Mouse (Mus musculus) midbrain, embryonic 14.5 days (tissue): ENCODE results near the gene R3hcc1l. TPM values are rescaled to one million over a fixed set of nuclear protein-coding genes. Genes with fewer than 3 reads are reported as not detected.

Source experiments
- ATAC-seq: fragments of 200-750 bp; cut with Nextera tagmentation; 2 replicates; pipeline ENCODE4 v1.8.0; 2017; ENCODE audit warnings: moderate number of reproducible peaks, moderate library complexity; ENCODE audit not compliant: low FRiP score, low TSS enrichment
- DNase-seq: peaks from one replicate; pipeline ENCODE4 v3.0.0-alpha.2; 2015
- H3K27ac ChIP-seq: fragments of 300-500 bp; sonication (generic); replicated peaks from 2 replicates; pipeline ENCODE4 v1.5.1; 2014; ENCODE audit warnings: mild to moderate bottlenecking, low read depth, low read length, moderate library complexity
- H3K27me3 ChIP-seq: fragments of 300-500 bp; sonication (generic); 2 replicates; pipeline ENCODE4 v1.6.1; 2014; ENCODE audit warnings: low read length, control low read depth, mixed read lengths; ENCODE audit not compliant: control insufficient read depth, insufficient read depth
- H3K36me3 ChIP-seq: fragments of 300-500 bp; sonication (generic); 2 replicates; pipeline ENCODE4 v1.6.1; 2014; ENCODE audit warnings: low read length, control low read depth; ENCODE audit not compliant: control insufficient read depth, insufficient read depth
- H3K4me1 ChIP-seq: fragments of 300-500 bp; sonication (generic); 2 replicates; pipeline ENCODE4 v1.6.1; 2014; ENCODE audit warnings: mild to moderate bottlenecking, antibody characterized with exemption, low read length, control low read depth; ENCODE audit not compliant: control insufficient read depth, insufficient read depth
- H3K4me2 ChIP-seq: fragments of 300-500 bp; sonication (generic); 2 replicates; pipeline ENCODE4 v1.6.1; 2014; ENCODE audit warnings: mild to moderate bottlenecking, low read length, moderate library complexity
- H3K4me3 ChIP-seq: fragments of 300-500 bp; sonication (generic); replicated peaks from 2 replicates; pipeline ENCODE4 v1.5.1; 2014; ENCODE audit warnings: low read depth, low read length
- H3K9ac ChIP-seq: fragments of 300-500 bp; sonication (generic); replicated peaks from 2 replicates; pipeline ENCODE4 v1.6.1; 2014; ENCODE audit warnings: mild to moderate bottlenecking, low read length, moderate library complexity
- H3K9me3 ChIP-seq: fragments of 300-500 bp; sonication (generic); 2 replicates; pipeline ENCODE4 v1.6.1; 2016; ENCODE audit warnings: low read length, control low read depth, mixed read lengths; ENCODE audit not compliant: control insufficient read depth
- WGBS: fragments of 180-500 bp; shearing (Covaris S2); extraction: QIAGEN DNeasy Blood & Tissue Kit; methylation state at CpG from one replicate; pipeline ENCODE4 v1.1.7; 2014; 5-methylcytosine and 5-hydroxymethylcytosine counted together
- polyA plus RNA-seq: library from polyadenylated mRNA; unstranded; fragments of >200 nt; fragmentation: Nextera tagmentation; extraction: Ambion mirVana; gene quantifications from 2 replicates; pipeline ENCODE4 v1.2.1, GENCODE M21; 2014

R3hcc1l gene
- polyA plus RNA-seq, 1 experiment from 2014 or later, result 15.4 TPM

GRCm38 (mm10) chr19:42640211-42640610 lies 121.7 kb downstream of the R3hcc1l start:
- Histone ChIP-seq H3K4me1 (no peaks in the 10 kb centered on the region), H3K4me3 (no peak overlapping the region), H3K27ac (no peak overlapping the region), H3K36me3 (no peaks in the 10 kb centered on the region), H3K4me2 (no peak overlapping the region), H3K27me3 (no peaks in the 10 kb centered on the region), H3K9ac (no peak overlapping the region), H3K9me3 (peaks cover 4% of the 10 kb centered on the region; the same call in 1 of the 2 replicates)
- 83% methylated on average over 9 of the region's 9 CpGs for WGBS
- ATAC-seq (no peak), DNase-seq (no peak)

Other genes with a start within 250 kb of the R3hcc1l start
- 15.4 and 18.6 TPM in 2 replicates for gene Crtac1, start 87.0 kb upstream of the R3hcc1l start, polyA plus RNA-seq
- 0.18 and 0.20 TPM in 2 replicates for gene Loxl4, start 94.1 kb downstream of the R3hcc1l start, polyA plus RNA-seq
- gene Pyroxd2, start 234.0 kb downstream of the R3hcc1l start, polyA plus RNA-seq, result 0.89 and 1.5 TPM in 2 replicates